Mouse (Mus musculus): ENCODE data around the gene Ddx19a. TPM values are rescaled to one million over a fixed set of nuclear protein-coding genes. Genes with fewer than 3 reads are reported as not detected.
A peak's percentile ranks its signal among the peaks of the same experiment; 100 is the strongest.

Gene Ddx19a
- polyA plus RNA-seq (2015; fragmentation: Nextera tagmentation; extraction: Ambion mirVana): 11.5 and 11.6 TPM in 2 replicates

DNA sequence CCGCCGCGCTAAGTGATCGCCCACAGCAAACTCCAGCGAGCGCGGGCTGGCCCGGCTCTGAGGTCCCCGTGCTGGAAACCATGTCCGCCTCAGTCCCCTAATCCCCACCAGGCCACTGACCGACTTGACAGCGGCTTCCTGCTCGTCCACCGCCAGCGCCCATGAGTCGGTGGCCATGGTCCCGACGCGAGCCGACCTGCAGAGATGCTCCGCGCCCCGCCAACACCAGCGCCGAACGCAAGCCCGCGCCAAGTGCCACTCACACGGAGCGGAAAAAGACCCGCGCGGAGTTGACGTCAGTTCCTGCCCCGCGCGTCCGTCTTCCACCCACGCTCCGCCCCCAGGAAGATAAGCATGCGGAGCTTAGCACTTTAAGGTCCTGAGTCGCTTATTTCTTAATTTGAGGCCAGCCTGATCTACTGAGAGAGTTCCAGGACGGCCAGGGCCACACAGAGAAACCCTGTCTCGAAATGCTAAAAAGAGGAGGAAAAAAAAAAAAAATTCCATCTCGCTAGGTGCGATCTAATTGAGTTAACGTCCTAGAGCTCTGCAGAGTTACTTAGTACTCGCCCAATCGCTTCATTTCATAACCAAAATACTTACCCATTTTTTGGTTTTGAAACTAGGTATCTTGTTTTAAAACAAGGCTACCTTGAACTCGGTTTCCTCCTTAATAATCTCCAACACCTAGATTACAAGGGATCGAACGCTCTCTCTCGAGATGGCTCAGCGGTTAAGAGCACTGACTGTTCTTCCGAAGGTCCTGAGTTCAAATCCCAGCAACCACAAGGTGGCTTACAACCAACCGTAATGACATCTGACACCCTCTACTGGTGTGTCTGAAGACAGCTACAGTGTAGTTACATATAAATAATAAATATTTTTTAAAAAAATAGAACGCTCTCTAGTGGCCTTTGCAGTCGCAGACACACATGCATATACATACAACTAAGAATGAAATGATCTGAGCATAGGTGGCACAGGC, at the start of gene Ddx19a:
TSS of gene Ddx19a (minus strand) at position 254 of the 985 bp plus-strand sequence.
- 3% methylated on average over 58 of the region's 58 CpGs for WGBS

DNA sequence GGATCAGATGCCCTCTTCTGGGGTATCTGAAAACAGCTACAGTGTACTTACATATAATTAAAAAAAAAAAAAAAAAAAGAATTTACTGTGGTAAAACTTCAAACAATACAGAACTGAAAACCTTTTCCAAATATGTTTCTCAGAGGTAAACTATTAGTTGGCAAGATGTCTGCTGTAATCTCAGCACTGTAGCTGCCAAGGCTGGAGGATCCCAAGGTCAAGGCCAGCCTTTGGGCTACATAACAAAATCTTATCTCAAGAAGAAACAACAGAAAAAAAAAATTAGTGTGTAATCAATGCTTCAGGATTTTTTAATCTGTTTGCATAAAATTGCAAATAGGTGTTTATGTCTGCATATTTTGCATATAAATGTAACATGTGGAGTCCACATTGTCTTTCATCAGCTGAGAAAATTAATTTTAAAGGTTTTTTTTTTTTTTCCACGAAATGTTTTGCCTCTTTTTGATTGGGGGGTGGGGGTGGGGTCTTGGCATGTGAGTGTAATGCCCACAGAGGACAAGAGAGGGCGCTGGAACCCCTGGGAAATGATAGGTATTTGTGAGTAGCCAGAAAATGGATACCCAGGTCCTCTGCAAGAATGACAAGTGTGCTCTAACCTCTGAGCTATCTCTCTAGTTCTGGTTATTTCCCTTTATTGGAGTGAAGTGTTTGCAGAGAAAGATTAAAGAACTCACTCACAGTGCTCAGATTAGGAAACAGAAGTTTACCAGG, 46.6 kb upstream of the Ddx19a start:
- no peak for ATAC-seq (ENCODE audit: low FRiP score)

More for the DNA sequence above, at the start of gene Ddx19a:
- H3K27ac ChIP-seq: peak within 1 kb of the TSS; percentile 85
- peak; percentile 96 for ATAC-seq (ENCODE audit: low FRiP score)
- H3K4me2 ChIP-seq: peak within 1 kb of the TSS; percentile 92
- H3K4me3 ChIP-seq: peak within 1 kb of the TSS; percentile 88
- peaks cover 16% of the 10 kb centered on the region; the same call in 1 of the 2 replicates for H3K36me3 ChIP-seq
- H3K4me1 ChIP-seq (replicated peaks): peaks cover 12% of the 10 kb centered on the region
- H3K9me3 ChIP-seq: no peaks in the 10 kb centered on the region
- no peaks in the 10 kb centered on the region for H3K27me3 ChIP-seq
- H3K9ac ChIP-seq: peak within 1 kb of the TSS; percentile 87

DNA sequence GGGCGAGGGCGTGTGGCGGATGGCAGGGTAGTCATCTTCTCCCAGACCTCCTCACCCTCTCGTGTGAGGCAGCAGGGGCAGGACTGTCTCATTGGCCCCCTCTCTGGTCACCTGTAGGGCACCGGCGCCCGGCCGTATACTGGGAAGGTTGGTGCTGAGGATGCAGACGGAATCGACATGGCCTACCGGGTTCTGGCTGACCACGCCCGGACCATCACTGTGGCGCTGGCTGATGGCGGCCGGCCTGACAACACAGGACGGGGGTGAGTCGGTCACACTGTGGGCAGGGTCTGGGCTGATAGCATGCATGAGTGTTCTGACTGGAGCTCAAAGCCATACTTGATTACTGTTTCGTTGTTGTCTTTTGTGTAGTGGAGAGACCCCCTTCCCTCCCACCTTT, 44.9 kb upstream of the Ddx19a start:
- no peaks in the 10 kb centered on the region for H3K27me3 ChIP-seq

More for the DNA sequence above, 46.6 kb upstream of the Ddx19a start:
- Histone ChIP-seq H3K4me2 (no peak overlapping the region), H3K4me1 (replicated peaks) (no peaks in the 10 kb centered on the region), H3K9ac (no peak overlapping the region), H3K4me3 (no peak overlapping the region), H3K36me3 (peaks cover 98% of the 10 kb centered on the region), H3K9me3 (no peaks in the 10 kb centered on the region), H3K27me3 (no peaks in the 10 kb centered on the region), H3K27ac (no peak overlapping the region)
- 43% methylated on average over 2 of the region's 2 CpGs for WGBS

DNA sequence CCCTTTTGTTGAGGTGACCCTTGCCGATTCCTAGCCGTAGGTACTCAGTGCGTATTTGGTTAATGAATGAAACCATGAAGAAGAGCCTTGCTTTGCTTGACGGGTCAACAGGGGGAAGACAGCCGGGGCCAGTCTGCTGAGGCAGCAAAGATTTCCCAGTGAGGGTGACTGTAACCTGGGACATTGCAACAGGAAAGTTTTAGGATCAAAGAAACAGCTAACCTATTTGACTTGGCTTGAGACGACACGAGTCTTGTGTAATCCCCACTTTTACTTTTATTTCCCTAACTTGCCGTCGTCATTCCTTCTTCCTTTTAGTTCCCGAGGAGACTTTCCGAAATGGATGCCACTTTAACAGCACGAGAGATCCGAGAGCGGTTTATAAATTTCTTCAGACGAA, 39.0 kb upstream of the Ddx19a start:
- H3K9ac ChIP-seq: no peak overlapping the region
- WGBS: 96% methylated on average over 15 of the region's 15 CpGs
- H3K4me2 ChIP-seq: no peak overlapping the region
- H3K4me1 ChIP-seq (replicated peaks): peaks cover 22% of the 10 kb centered on the region
- H3K27ac ChIP-seq: no peak overlapping the region
- peaks cover 53% of the 10 kb centered on the region for H3K36me3 ChIP-seq
- no peak for ATAC-seq (ENCODE audit: low FRiP score)
- no peaks in the 10 kb centered on the region for H3K9me3 ChIP-seq
- no peak overlapping the region for H3K4me3 ChIP-seq
- peaks cover 2% of the 10 kb centered on the region; the same call in 1 of the 2 replicates for H3K27me3 ChIP-seq

More for the DNA sequence above, 44.9 kb upstream of the Ddx19a start:
- Histone ChIP-seq H3K9ac (no peak overlapping the region), H3K27ac (no peak overlapping the region), H3K4me3 (no peak overlapping the region), H3K36me3 (peaks cover 98% of the 10 kb centered on the region), H3K9me3 (no peaks in the 10 kb centered on the region), H3K4me2 (no peak overlapping the region), H3K4me1 (replicated peaks) (no peaks in the 10 kb centered on the region)
- WGBS: 96% methylated on average over 19 of the region's 19 CpGs
- ATAC-seq (ENCODE audit: low FRiP score): no peak

DNA sequence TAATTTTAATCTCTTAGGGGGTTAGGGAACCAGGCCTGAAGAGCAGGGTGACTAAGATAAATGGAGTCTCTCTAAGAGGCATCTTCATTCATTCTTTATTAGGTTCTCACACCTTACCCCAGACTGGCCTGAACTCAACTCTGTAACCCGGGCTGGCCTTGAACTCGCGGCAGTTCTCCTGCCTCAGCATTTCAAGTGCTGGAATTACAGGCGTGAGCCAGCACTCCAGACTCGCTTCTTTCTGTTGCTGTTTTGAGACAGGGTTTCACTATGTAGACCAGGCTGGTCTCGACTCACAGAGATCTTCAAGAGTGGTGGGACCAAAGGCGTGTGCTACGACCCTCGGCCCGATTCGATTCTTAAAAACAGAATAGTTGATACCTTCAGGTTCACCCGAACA, 36.7 kb upstream of the Ddx19a start:
- peak overlapping the region; percentile 60 for H3K4me2 ChIP-seq
- H3K4me3 ChIP-seq: peak overlapping the region; percentile 74
- H3K36me3 ChIP-seq: peaks cover 31% of the 10 kb centered on the region
- H3K9ac ChIP-seq: peak overlapping the region; percentile 85
- peaks cover 20% of the 10 kb centered on the region for H3K27me3 ChIP-seq
- WGBS: 22% methylated on average over 12 of the region's 12 CpGs
- H3K4me1 ChIP-seq (replicated peaks): peaks cover 22% of the 10 kb centered on the region
- H3K9me3 ChIP-seq: no peaks in the 10 kb centered on the region
- ATAC-seq (ENCODE audit: low FRiP score): no peak
- peak overlapping the region; percentile 92 for H3K27ac ChIP-seq

DNA sequence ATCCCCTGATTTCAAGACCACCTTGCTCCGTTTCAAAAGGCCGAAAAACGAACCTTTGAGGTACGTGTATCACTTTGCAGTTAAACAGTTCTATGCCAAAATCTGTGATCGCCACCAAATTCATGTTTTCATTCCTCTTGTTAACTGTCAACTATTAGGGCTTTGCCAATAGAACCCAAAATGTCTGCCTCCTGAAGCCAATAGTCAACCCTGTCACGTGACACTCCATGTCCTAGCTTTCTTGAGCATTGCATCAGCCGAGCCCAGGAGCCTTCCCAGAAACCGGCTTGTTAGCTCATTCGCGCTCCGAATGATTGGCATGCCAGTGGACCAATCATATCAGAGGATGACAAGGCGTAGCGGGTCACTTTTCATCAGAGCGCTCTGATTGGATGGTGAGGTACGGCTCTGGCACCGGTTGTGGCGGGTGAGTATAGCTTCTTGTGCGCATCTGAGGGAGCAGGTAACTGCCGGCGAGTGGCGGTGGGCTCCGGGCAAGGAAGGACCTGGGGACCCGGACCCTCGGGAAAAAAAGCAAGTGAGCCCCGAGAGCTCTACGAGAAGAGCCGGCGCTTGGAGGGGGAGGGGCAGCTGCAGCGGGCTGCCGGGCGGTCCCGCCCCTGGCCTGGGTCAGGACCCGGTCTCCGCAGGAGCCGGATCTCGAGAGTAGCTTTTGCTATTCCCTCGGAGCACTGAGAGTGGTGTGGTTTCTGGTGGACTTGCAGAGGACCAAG, 36.0 kb upstream of the Ddx19a start:
- Histone ChIP-seq H3K9ac (peak overlapping the region; percentile 85), H3K4me1 (replicated peaks) (peaks cover 22% of the 10 kb centered on the region), H3K36me3 (peaks cover 25% of the 10 kb centered on the region), H3K27ac (peak overlapping the region; percentile 92), H3K9me3 (no peaks in the 10 kb centered on the region), H3K4me2 (peak overlapping the region; percentile 60), H3K27me3 (peaks cover 22% of the 10 kb centered on the region), H3K4me3 (peak overlapping the region; percentile 74)
- 7% methylated on average over 37 of the region's 37 CpGs for WGBS
- ATAC-seq (ENCODE audit: low FRiP score): peak; percentile 100

DNA sequence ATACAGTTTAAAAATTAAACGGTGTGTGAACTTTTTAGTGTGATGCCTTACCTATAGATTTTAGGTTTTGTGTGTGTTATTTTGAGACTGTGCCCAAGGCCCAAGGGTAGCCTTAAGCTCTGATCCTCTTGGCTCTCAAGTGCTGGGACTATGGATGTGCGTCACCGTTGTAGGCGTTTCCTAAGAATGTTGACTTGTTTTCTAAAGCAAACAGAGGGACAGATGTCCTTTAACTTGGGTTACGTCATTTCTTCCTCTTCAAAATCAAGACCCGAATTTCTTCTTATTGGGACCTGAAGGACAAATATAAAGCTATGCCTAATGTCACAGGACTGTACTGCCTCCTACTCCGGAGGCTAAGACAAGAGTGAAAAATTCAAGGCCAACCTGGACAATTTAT, 35.3 kb upstream of the Ddx19a start, which contains the start of gene Aars:
TSS of gene Aars (plus strand) at position 229 of the 400 bp plus-strand sequence.
- H3K27ac ChIP-seq: peak within 1 kb of the TSS; percentile 92
- peak within 1 kb of the TSS; percentile 60 for H3K4me2 ChIP-seq
- WGBS: 96% methylated on average over 7 of the region's 7 CpGs
- peaks cover 27% of the 10 kb centered on the region for H3K4me1 ChIP-seq (replicated peaks)
- H3K4me3 ChIP-seq: peak within 1 kb of the TSS; percentile 74
- H3K9me3 ChIP-seq: no peaks in the 10 kb centered on the region
- H3K27me3 ChIP-seq: peaks cover 22% of the 10 kb centered on the region
- ATAC-seq (ENCODE audit: low FRiP score): no peak
- H3K36me3 ChIP-seq: peaks cover 18% of the 10 kb centered on the region
- H3K9ac ChIP-seq: peak within 1 kb of the TSS; percentile 85

DNA sequence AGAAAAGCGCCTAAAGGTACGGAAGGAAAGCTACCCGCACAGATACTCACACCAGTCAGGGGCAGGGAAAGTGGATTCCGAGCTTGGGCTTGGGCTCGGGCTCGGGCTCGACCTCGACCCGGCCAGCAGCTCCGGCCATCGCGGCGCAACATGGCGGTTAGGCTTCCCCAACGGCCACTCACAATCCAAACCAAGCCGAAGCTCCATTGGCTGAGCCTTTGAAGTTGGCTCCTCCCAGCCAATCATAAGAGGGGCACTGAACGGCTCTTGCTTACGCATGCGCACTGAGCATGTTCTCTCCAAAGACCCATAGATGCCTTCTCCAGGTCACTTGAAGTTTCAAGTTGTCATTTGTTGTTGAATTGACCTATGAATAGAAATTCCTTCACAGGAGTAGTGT, 34.0 kb upstream of the Ddx19a start, which contains the start of gene Ddx19b:
TSS of gene Ddx19b (minus strand) at position 180 of the 400 bp plus-strand sequence.
- Histone ChIP-seq H3K4me1 (replicated peaks) (peaks cover 32% of the 10 kb centered on the region), H3K36me3 (peaks cover 6% of the 10 kb centered on the region), H3K27me3 (peaks cover 22% of the 10 kb centered on the region), H3K9me3 (no peaks in the 10 kb centered on the region), H3K4me3 (no peak within 1 kb of the TSS), H3K9ac (no peak within 1 kb of the TSS), H3K4me2 (no peak within 1 kb of the TSS), H3K27ac (no peak within 1 kb of the TSS)
- 96% methylated on average over 19 of the region's 19 CpGs for WGBS
- ATAC-seq (ENCODE audit: low FRiP score): no peak

DNA sequence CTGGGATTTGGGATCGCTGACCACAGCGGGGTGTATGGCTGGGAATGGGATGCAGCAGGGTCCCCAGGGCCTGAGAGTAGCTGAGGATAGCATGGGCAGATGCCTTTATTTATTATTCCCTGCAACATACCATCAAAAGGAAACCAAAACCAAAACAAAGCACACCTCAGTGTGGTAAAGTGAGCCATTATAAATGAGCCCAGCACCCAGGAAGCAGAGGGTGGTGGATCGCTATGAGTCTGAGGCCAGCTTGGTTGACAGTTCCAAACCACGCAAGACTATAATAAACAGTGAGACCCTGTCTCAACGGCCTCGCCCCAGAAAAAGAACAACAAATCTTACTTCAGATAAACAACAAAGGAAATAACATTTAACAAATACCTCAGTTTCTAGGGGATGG, 32.4 kb upstream of the Ddx19a start:
- H3K27ac ChIP-seq: no peak overlapping the region
- H3K4me2 ChIP-seq: no peak overlapping the region
- no peak for ATAC-seq (ENCODE audit: low FRiP score)
- WGBS: 83% methylated on average over 6 of the region's 6 CpGs
- no peak overlapping the region for H3K4me3 ChIP-seq
- H3K9me3 ChIP-seq: no peaks in the 10 kb centered on the region
- peaks cover 22% of the 10 kb centered on the region for H3K27me3 ChIP-seq
- H3K4me1 ChIP-seq (replicated peaks): peaks cover 24% of the 10 kb centered on the region
- H3K9ac ChIP-seq: no peak overlapping the region
- no peaks in the 10 kb centered on the region for H3K36me3 ChIP-seq

DNA sequence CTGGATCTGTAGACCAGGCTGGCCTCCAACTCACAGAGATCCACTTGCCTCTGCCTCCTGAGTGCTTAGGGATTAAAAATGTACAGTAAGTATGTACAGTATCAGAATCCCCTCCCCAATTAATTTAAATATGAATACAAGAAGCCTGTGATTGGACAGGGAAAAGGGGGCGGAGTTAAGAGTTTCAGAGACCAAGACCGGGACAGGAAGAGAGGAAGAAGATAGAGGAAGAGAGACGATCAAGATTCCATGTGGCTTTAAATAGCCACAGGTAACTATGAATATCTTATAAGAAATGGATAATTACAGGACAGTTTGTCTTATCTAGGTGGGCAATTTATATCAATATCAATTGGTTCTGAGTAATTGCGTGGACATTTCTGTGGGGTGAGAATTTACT, 32.0 kb upstream of the Ddx19a start:
- Histone ChIP-seq H3K27me3 (peaks cover 22% of the 10 kb centered on the region), H3K9ac (no peak overlapping the region), H3K36me3 (no peaks in the 10 kb centered on the region), H3K4me1 (replicated peaks) (peaks cover 20% of the 10 kb centered on the region), H3K9me3 (no peaks in the 10 kb centered on the region), H3K4me3 (no peak overlapping the region), H3K4me2 (no peak overlapping the region), H3K27ac (no peak overlapping the region)
- 52% methylated on average over 4 of the region's 4 CpGs for WGBS
- ATAC-seq (ENCODE audit: low FRiP score): no peak

DNA sequence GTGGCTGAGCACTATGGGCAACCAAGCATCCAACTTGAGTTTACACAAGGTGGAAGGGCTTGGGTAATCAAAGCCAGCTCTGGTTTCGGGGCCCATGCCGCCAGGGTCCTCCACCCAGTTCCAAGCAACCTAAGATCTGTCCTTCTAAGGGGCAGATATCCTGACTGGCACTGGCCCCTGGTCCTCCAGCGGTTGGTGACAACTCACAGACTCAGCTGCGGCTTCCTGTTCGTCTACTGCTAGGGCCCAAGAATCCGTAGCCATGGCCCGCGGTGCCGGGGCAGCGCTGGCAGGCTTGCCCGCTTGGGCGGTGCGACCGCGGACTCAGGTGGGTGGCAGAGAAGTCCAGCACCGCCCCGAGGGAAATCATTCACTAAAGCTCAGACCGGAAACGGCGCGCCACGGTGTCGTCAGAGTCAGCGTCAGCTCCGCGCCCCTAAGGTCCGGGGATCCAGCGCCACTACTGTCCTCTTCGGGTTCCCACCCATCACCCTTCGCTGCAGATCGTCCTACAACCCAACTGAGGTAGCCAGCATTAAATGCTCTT, 29.9 kb upstream of the Ddx19a start:
- Histone ChIP-seq H3K4me1 (replicated peaks) (peaks cover 16% of the 10 kb centered on the region), H3K27ac (peak overlapping the region; percentile 78), H3K4me2 (peak overlapping the region; percentile 75), H3K9me3 (no peaks in the 10 kb centered on the region), H3K27me3 (peaks cover 22% of the 10 kb centered on the region), H3K36me3 (no peaks in the 10 kb centered on the region), H3K9ac (peak overlapping the region; percentile 84), H3K4me3 (peak overlapping the region; percentile 78)
- WGBS: 0% methylated on average over 31 of the region's 31 CpGs
- ATAC-seq (ENCODE audit: low FRiP score): peak; percentile 91
